Mouse (Mus musculus) lung, adult 2 months (tissue): ENCODE measurements around the gene Aste1.

ENCODE experiments used
- CTCF ChIP-seq: fragments of 200-500 bp; IDR thresholded peaks from 2 replicates; pipeline ENCODE4 v1.5.1; 2011; ENCODE audit warnings: mild to moderate bottlenecking, low read length, control low read depth; ENCODE audit not compliant: insufficient read depth
- POLR2A ChIP-seq: fragments of 200-500 bp; IDR thresholded peaks from 2 replicates; pipeline ENCODE4 v1.6.1; 2011; ENCODE audit warnings: low read depth, mild to moderate bottlenecking, control low read depth, low read length, borderline replicate concordance; ENCODE audit errors: extremely low read depth

GRCm38 (mm10) chr9:105374361-105374760 lies 20.8 kb upstream of the Aste1 start:
- no peak for TF ChIP-seq POLR2A
- TF ChIP-seq CTCF, result no peak
